Mouse (Mus musculus) erythroblast, embryonic 14.5 days (primary cell): ENCODE results near the gene Aatk. TPM values are rescaled to one million over a fixed set of nuclear protein-coding genes. Genes with fewer than 3 reads are reported as not detected.

Source experiments
- H3K27me3 ChIP-seq: 2 replicates; pipeline ENCODE4 v1.6.1; 2012; ENCODE audit warnings: inconsistent platforms; ENCODE audit not compliant: control insufficient read depth
- H3K36me3 ChIP-seq: 2 replicates; pipeline ENCODE4 v1.6.1; 2012; ENCODE audit warnings: mild to moderate bottlenecking, inconsistent platforms; ENCODE audit not compliant: control insufficient read depth
- H3K4me1 ChIP-seq: 2 replicates; pipeline ENCODE4 v1.6.1; 2012; ENCODE audit warnings: inconsistent platforms; ENCODE audit not compliant: control insufficient read depth
- H3K4me3 ChIP-seq: replicated peaks from 2 replicates; pipeline ENCODE3; 2012; ENCODE audit warnings: moderate library complexity, mild to moderate bottlenecking, inconsistent platforms
- H3K9me3 ChIP-seq: 2 replicates; pipeline ENCODE4 v1.6.1; 2012; ENCODE audit warnings: low read length, inconsistent platforms, mixed read lengths; ENCODE audit not compliant: control insufficient read depth
- GATA1 ChIP-seq: IDR thresholded peaks from 2 replicates; pipeline ENCODE4 v1.6.1; 2012; ENCODE audit warnings: low read length, inconsistent platforms, mixed read lengths
- TAL1 ChIP-seq: IDR thresholded peaks from 3 replicates; pipeline ENCODE4 v1.6.1; 2012; ENCODE audit warnings: low read length, inconsistent platforms, mixed read lengths
- polyA plus RNA-seq: library from polyadenylated mRNA; stranded (reverse); fragments of >175 nt; gene quantifications from 2 replicates; pipeline ENCODE4 v1.2.3, GENCODE M21; 2012

The Aatk gene
- polyA plus RNA-seq, 1 experiment: 0.03 TPM

- peaks cover 52% of the 10 kb centered on the region for H3K36me3 ChIP-seq
- H3K4me3 ChIP-seq: no peak overlapping the region
- no peaks in the 10 kb centered on the region for H3K27me3 ChIP-seq
- H3K9me3 ChIP-seq: no peaks in the 10 kb centered on the region
- H3K4me1 ChIP-seq: no peaks in the 10 kb centered on the region
- no peak for TF ChIP-seq GATA1
- no peak for TF ChIP-seq TAL1
Observed at GRCm38 (mm10) chr11:120071731-120072320, 24.9 kb upstream of the Aatk start.

GRCm38 (mm10) chr11:120071065-120071464 is 24.1 kb upstream of the Aatk start:
- H3K4me1 ChIP-seq: no peaks in the 10 kb centered on the region
- H3K36me3 ChIP-seq: peaks cover 53% of the 10 kb centered on the region
- no peaks in the 10 kb centered on the region for H3K9me3 ChIP-seq
- H3K27me3 ChIP-seq: no peaks in the 10 kb centered on the region
- TF ChIP-seq TAL1 (no peak), GATA1 (no peak)
- no peak overlapping the region for H3K4me3 ChIP-seq

GRCm38 (mm10) chr11:120070286-120070930 is 23.4 kb upstream of the Aatk start:
- no peak for TF ChIP-seq TAL1
- no peak for TF ChIP-seq GATA1
- Histone ChIP-seq H3K4me1 (no peaks in the 10 kb centered on the region), H3K4me3 (no peak overlapping the region), H3K27me3 (no peaks in the 10 kb centered on the region), H3K9me3 (no peaks in the 10 kb centered on the region), H3K36me3 (peaks cover 47% of the 10 kb centered on the region)

GRCm38 (mm10) chr11:120069261-120069660 is 22.3 kb upstream of the Aatk start:
- Histone ChIP-seq H3K9me3 (no peaks in the 10 kb centered on the region), H3K4me3 (no peak overlapping the region), H3K27me3 (no peaks in the 10 kb centered on the region), H3K36me3 (peaks cover 47% of the 10 kb centered on the region), H3K4me1 (no peaks in the 10 kb centered on the region)
- TF ChIP-seq TAL1 (no peak), GATA1 (no peak)

- Histone ChIP-seq H3K36me3 (peaks cover 52% of the 10 kb centered on the region), H3K27me3 (no peaks in the 10 kb centered on the region), H3K4me1 (no peaks in the 10 kb centered on the region), H3K9me3 (no peaks in the 10 kb centered on the region), H3K4me3 (no peak overlapping the region)
- TF ChIP-seq TAL1: no peak
Observed at GRCm38 (mm10) chr11:120067834-120068233, 20.9 kb upstream of the Aatk start.

GRCm38 (mm10) chr11:120065291-120065690 is 18.3 kb upstream of the Aatk start:
- H3K4me1 ChIP-seq: no peaks in the 10 kb centered on the region
- H3K27me3 ChIP-seq: no peaks in the 10 kb centered on the region
- peaks cover 28% of the 10 kb centered on the region for H3K36me3 ChIP-seq
- TF ChIP-seq TAL1 (no peak), GATA1 (no peak)
- H3K9me3 ChIP-seq: no peaks in the 10 kb centered on the region
- no peak overlapping the region for H3K4me3 ChIP-seq

GRCm38 (mm10) chr11:120064668-120065040 is 17.7 kb upstream of the Aatk start:
- Histone ChIP-seq H3K9me3 (no peaks in the 10 kb centered on the region), H3K27me3 (no peaks in the 10 kb centered on the region), H3K4me1 (no peaks in the 10 kb centered on the region), H3K4me3 (no peak overlapping the region), H3K36me3 (peaks cover 23% of the 10 kb centered on the region)
- TF ChIP-seq GATA1 (no peak), TAL1 (no peak)

GRCm38 (mm10) chr11:120064006-120064667 is 17.2 kb upstream of the Aatk start:
- no peaks in the 10 kb centered on the region for H3K4me1 ChIP-seq
- H3K9me3 ChIP-seq: no peaks in the 10 kb centered on the region
- peaks cover 23% of the 10 kb centered on the region for H3K36me3 ChIP-seq
- H3K27me3 ChIP-seq: no peaks in the 10 kb centered on the region
- TF ChIP-seq GATA1: no peak
- TF ChIP-seq TAL1: no peak
- H3K4me3 ChIP-seq: no peak overlapping the region

- Histone ChIP-seq H3K4me3 (no peak overlapping the region), H3K4me1 (no peaks in the 10 kb centered on the region), H3K36me3 (peaks cover 23% of the 10 kb centered on the region), H3K9me3 (no peaks in the 10 kb centered on the region), H3K27me3 (no peaks in the 10 kb centered on the region)
- TF ChIP-seq GATA1 (no peak), TAL1 (no peak)
Observed at GRCm38 (mm10) chr11:120063326-120063725, 16.4 kb upstream of the Aatk start.
